Mouse (Mus musculus): ENCODE results near the gene Gm3642.
"Not testable (repeated sequence)": the region's sequence is repeated elsewhere in the genome, so short reads cannot be mapped to it uniquely, and the experiment has no call there.

Gene Gm3642

DNA sequence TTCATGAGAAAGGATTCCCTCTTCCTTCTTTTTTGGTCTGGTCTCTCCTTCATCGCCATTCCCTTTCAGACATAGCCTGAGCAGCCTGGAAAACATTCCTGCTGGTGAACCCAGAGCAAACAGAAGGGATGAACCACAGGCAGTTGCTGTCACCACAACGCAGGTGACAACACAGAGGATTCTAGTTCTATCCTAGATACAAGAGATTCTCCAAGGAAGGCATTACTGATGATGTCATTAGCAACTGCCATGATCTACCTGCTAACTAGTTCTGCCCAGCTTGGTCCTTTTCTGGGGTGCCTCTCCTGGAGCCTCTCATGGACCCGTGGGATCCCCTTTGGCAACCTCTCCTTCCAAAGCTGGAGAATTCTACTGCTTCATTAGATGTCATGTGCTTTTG, at the start of gene Gm3642:
Gm3642 (minus strand) TSS at position 101 of the 400 bp plus-strand sequence.
- not testable (repeated sequence) for DNase-seq

DNA sequence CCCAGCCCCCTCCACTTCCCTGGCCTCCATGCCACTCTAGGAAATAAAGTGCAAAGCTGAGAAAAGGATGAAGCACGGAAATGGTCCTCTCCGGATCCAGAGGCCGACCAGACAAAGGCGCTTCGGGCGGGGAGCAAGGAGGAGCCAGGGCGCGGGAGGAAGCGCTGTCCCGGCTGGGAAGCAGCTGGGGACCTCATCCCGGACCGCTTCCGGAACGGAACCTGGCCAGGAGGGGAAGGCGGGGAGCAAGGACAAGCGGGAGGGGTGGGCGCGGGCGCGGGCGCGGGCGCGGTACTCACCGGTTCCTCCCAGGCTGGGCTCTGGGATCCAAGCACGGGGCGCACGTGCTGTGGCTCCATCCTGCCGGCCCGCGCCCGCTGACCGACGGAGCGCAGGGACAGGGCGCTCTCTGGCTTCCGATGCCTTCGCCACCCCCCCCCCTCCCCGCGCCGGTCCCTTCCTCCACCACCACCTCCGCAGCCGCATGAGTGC, 49.5 kb upstream of the Gm3642 start, which contains the start of gene Gm3667:
Gm3667 (minus strand) TSS at position 442 of the 492 bp plus-strand sequence.
- DNase-seq: not testable (repeated sequence)

DNA sequence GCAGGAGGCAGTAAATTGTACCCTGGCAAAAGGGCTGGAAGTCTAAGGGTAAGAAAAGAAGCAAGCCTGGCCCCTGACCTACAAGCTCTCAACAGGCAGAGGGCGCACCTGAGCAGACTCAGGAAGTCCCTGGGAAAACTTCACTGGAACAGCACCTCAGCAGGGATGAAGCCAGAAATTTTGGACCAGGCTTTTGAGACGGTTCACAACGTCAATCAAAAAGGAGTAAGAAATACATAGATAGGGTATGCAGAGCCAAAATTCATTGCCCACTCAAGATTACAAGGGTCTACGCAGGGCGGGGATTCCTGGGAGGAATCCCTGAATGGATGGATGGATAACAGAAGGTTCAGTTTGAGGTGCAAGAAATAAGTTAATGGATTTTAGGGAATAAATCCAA, 48.7 kb upstream of the Gm3642 start:
- DNase-seq: not testable (repeated sequence)

DNA sequence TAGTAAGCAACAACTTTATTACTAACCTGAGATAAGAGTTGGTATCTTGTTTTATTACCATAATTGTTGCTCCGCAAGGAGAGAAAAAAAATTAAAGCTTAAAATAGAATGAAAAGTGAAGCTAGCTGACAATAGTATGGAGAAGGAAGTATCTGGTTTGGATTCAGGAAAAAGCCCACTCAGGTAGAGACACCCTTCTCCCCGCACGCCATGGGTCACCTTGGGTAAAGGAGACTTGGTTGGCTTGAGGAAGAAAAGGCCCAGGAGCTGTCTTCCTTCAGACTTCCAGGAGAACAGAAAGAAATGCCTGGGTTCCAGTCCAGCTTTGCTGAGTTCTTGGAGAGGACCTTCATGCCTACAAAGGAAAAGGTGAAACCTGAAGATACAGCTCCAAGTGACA, 16.8 kb downstream of the Gm3642 start:
- DNase-seq: not testable (repeated sequence)

All from lung, postnatal 14 days (tissue).